Mouse (Mus musculus) neural tube, embryonic 11.5 days (tissue): Measurements from ENCODE around the gene Slc29a3. TPM values are rescaled to one million over a fixed set of nuclear protein-coding genes. Genes with fewer than 3 reads are reported as not detected.
A peak's percentile ranks its signal among the peaks of the same experiment; 100 is the strongest.

Experiments used
- ATAC-seq: fragments of 200-750 bp; cut with Nextera tagmentation; 2 replicates; pipeline ENCODE4 v1.8.0; 2017; ENCODE audit warnings: moderate number of reproducible peaks, mild to moderate bottlenecking, moderate TSS enrichment, moderate library complexity; ENCODE audit not compliant: insufficient read depth, low FRiP score, low TSS enrichment
- DNase-seq: peaks from one replicate; pipeline ENCODE4 v3.0.0-alpha.2; 2015; ENCODE audit warnings: low spot score
- H3K27ac ChIP-seq: fragments of 300-500 bp; sonication (generic); 2 replicates; pipeline ENCODE4 v1.5.1; 2014; ENCODE audit warnings: low read depth, mild to moderate bottlenecking, low read length
- H3K27me3 ChIP-seq: fragments of 300-500 bp; sonication (generic); 2 replicates; pipeline ENCODE4 v1.6.1; 2014; ENCODE audit warnings: mild to moderate bottlenecking, low read length, mixed read lengths; ENCODE audit not compliant: control insufficient read depth, insufficient read depth
- H3K36me3 ChIP-seq: fragments of 300-500 bp; sonication (generic); 2 replicates; pipeline ENCODE4 v1.6.1; 2014; ENCODE audit warnings: mild to moderate bottlenecking, low read length, moderate library complexity, mixed read lengths; ENCODE audit not compliant: control insufficient read depth, insufficient read depth
- H3K4me1 ChIP-seq: fragments of 300-500 bp; sonication (generic); 2 replicates; pipeline ENCODE4 v1.6.1; 2014; ENCODE audit warnings: low read length, mixed read lengths; ENCODE audit not compliant: control insufficient read depth, insufficient read depth
- H3K4me2 ChIP-seq: fragments of 300-500 bp; sonication (generic); 2 replicates; pipeline ENCODE4 v1.6.1; 2014; ENCODE audit warnings: low read depth, mild to moderate bottlenecking, moderate library complexity
- H3K4me3 ChIP-seq: fragments of 300-500 bp; sonication (generic); 2 replicates; pipeline ENCODE4 v1.5.1; 2014; ENCODE audit warnings: low read depth, low read length
- H3K9ac ChIP-seq: fragments of 300-500 bp; sonication (generic); 2 replicates; pipeline ENCODE4 v1.6.1; 2014; ENCODE audit warnings: mild to moderate bottlenecking, low read length
- H3K9me3 ChIP-seq: fragments of 300-500 bp; sonication (generic); 2 replicates; pipeline ENCODE4 v1.6.1; 2016; ENCODE audit warnings: low read length; ENCODE audit not compliant: control insufficient read depth
- WGBS: fragments of 180-500 bp; shearing (Covaris S2); extraction: QIAGEN DNeasy Blood & Tissue Kit; methylation state at CpG from one replicate; pipeline ENCODE4 v1.1.7; 2014; 5-methylcytosine and 5-hydroxymethylcytosine counted together
- polyA plus RNA-seq: library from polyadenylated mRNA; unstranded; fragments of >200 nt; fragmentation: Nextera tagmentation; extraction: Ambion mirVana; gene quantifications from 2 replicates; pipeline ENCODE4 v1.2.1, GENCODE M21; 2014

Gene Slc29a3
- polyA plus RNA-seq: 9.3 and 10.4 TPM in 2 replicates

DNA sequence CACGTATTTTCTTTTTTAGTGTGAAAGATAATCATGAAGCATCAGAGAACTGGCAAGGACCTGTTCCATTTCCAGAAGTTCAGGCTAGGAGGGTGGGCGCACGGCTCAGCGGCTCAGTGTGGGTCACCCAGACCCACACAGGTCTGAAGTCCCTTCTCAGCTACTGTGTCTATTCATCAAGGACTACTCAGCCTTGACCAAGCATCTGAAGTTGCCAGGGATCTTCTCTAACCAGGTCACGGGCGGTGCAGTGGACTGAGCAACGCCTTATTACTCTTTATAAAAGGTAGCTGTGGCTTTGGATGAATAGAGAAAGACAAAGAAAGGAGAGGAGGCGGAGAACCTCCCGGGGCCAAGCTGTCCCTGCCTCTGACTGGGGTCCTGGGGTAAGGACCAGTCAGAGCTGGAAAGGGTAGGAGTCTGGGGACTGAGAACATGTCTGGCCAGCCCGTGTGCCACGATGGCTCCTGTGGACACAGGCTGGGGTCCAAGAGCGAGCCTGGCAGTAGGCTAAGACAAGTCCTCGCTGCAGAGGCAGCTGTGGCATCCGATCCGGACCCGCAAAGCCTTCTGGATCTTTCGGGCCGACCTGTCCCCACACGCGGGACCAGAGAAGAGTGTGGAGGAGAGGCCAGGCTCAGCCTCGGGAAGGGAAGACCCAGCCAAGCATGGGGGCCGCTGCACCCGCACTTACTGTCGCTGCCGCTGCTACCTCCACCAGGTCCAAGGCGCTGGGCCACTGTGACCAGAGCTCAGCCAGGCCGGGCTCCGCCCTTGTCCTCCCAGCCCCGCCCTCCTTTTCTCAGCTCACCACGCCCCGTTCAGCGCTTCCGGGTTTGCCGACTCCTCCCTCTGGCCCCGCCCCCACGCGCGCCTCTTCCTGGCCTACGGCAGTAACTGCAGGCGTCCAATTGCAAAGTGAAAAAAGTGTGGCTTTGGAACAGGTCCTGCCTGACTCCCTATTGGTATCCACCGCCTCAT is at the start of gene Slc29a3:
Gene Slc29a3, minus strand, starts transcription at position 755 of the 981 bp plus-strand sequence.
- Histone ChIP-seq H3K27ac (peak within 1 kb of the TSS; percentile 51; the same call in 1 of the 2 replicates), H3K36me3 (no peaks in the 10 kb centered on the region), H3K4me1 (0 out of 2 replicates have a peak, but pooled peaks cover 8% of the 10 kb centered on the region), H3K4me2 (peak within 1 kb of the TSS; percentile 79), H3K27me3 (no peaks in the 10 kb centered on the region), H3K4me3 (peak within 1 kb of the TSS; percentile 50), H3K9ac (peak within 1 kb of the TSS; percentile 82), H3K9me3 (no peaks in the 10 kb centered on the region)
- ATAC-seq (peak; percentile 94), DNase-seq (peak; percentile 97)
- WGBS: 9% methylated on average over 41 of the region's 41 CpGs

DNA sequence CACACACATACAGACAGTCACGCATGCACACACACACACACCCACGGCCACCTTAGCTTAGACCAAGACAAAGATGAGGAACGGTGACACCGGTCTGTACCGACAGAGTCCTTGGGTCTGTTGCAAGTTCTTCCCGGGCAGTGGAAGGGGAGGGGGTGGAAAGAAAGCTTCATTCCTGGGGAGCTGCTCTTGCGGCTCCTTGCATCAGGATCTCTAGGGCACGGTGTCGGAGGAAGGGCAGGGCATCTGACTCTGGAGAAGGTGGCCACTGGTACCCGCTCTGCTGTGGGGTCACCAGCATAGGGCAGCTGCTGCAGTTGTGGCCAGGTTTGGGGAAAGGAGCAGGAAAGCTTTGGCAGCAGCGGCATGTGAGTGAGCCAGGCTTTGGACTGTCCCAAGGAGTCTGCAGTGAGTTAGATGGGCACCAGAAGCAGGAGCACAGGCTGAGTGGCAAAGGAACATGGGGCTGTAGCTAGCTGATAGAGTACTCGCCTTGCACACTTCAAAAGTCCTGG is 49.4 kb upstream of the Slc29a3 start:
- Histone ChIP-seq H3K4me2 (no peak overlapping the region), H3K4me1 (peaks cover 20% of the 10 kb centered on the region), H3K9me3 (no peaks in the 10 kb centered on the region), H3K9ac (no peak overlapping the region; the same call in 1 of the 2 replicates), H3K27me3 (no peaks in the 10 kb centered on the region; the same call in 1 of the 2 replicates), H3K36me3 (no peaks in the 10 kb centered on the region), H3K27ac (no peak overlapping the region), H3K4me3 (no peak overlapping the region)
- DNase-seq (no peak), ATAC-seq (no peak)
- WGBS: 69% methylated on average over 12 of the region's 12 CpGs

DNA sequence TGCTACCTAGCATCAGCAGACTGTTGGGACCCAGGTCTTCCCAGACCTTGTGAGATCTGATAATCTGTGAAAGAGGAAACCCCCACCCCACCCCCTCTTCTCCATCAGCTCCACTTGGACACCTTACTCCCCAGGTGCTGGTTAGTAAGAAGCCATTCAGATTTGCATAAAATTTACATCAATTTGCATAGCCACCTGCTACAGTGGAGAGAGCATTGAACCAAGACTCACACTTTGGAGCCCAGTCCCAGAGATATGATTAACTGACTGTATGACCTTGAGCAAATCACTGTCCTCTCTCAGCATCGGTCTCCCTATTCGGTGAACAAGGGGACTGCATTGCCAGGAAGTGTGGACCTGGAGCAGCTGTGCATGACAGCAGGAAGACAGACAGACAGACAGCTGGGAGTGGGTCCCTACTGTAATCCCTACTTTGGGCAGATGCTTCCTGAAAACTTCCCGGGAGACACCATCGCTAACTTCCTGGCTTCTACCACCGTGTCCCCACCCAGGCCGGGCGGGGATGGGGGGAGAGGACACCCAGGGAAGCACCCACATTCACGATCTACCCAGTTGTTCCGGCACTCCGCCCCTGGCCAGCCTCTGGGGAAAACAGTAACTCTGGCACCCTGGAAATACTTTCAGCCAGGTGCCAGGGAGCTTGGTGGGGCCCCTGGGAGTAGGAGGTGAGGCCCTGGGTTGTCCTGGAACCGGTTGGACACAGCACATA is 48.7 kb upstream of the Slc29a3 start:
- H3K9me3 ChIP-seq: no peaks in the 10 kb centered on the region
- 33% methylated on average over 11 of the region's 11 CpGs for WGBS
- H3K27me3 ChIP-seq: no peaks in the 10 kb centered on the region; the same call in 1 of the 2 replicates
- H3K9ac ChIP-seq: no peak overlapping the region
- H3K36me3 ChIP-seq: no peaks in the 10 kb centered on the region
- no peak overlapping the region for H3K4me3 ChIP-seq
- peaks cover 19% of the 10 kb centered on the region for H3K4me1 ChIP-seq
- no peak overlapping the region for H3K4me2 ChIP-seq
- ATAC-seq (no peak), DNase-seq (no peak)
- no peak overlapping the region for H3K27ac ChIP-seq

DNA sequence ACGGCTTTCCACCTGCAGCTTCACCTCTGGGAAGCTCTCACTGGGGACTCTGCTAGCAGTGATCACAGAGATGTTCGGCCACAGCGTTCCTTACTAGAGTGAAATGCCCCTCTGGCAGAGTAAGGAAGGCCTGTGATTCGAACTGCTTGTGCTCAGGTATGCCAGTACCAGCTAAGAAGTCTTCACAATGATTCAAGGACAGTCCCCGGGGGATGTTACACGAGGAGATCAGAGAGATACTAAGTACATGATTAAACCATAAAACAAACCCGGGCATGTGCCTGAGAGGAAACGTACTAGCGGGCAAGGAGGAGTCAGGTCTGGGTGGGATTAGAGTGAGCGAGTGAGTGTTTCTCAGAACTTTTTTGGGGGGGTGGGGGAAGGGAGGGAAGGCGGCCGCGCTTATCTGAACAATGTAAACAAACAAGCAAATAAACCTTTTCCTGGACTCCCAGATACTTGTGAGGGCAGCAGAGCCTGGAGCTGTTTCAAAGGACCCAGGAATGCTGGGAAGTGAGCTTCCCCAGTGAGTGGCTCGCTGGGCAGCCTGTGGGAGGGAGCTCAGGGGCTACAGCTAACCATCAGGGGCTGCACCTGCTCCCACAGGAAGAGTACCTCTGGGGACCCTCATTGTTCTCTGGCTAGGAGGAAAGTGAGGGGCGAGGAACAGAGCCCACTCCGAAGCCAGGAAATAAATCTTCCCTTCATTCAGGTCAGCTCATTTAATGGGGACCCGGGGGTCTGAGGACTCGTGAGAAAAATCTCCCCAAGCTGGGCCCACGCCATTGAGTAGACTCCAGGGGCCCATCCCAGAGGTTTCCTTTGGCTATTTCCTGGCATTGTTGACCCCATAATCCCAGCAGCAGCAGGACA is 47.9 kb upstream of the Slc29a3 start:
- H3K4me3 ChIP-seq: no peak overlapping the region
- no peaks in the 10 kb centered on the region for H3K9me3 ChIP-seq
- ATAC-seq (0 out of 2 replicates have a peak, but pooled peaks have one; percentile 31), DNase-seq (no peak)
- WGBS: 11% methylated on average over 19 of the region's 19 CpGs
- no peak overlapping the region for H3K9ac ChIP-seq
- no peak overlapping the region for H3K27ac ChIP-seq
- peaks cover 15% of the 10 kb centered on the region for H3K4me1 ChIP-seq
- no peaks in the 10 kb centered on the region for H3K36me3 ChIP-seq
- H3K4me2 ChIP-seq: no peak overlapping the region
- H3K27me3 ChIP-seq: no peaks in the 10 kb centered on the region; the same call in 1 of the 2 replicates

DNA sequence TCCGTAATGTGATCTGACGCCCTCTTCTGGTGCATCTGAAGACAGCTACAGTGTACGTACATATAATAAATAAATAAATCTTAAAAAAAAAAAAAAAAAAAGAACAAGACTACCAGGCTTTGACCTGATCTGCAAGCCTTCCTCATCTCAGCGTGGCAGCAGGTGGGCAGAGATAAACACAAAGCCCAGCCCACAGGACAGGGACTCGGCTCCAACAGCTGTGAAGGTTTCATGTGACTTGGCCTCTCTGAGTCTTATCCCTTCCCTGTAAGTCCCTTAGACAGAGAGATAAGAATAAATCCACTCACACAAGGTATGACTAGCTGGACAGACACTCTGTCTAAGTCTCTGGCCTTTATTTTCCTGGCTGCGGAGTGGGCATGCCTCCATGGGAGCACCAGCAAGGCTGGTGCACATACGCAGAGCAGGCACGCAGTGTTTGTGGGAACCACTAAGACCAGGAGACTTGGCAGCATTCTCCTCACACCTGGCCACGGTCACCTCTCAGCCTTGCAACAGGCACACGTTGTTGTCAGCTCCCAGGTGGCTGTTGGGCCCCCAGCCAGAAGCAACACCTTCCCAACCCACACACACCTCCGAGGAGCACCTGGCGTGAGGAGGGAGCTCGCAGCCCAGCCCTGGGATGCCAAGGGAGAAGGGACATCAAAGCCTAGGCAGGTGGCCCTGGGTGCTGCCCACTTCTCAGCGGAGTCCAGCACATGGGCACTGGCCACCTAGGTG is 45.3 kb upstream of the Slc29a3 start:
- H3K27ac ChIP-seq: no peak overlapping the region
- no peak overlapping the region for H3K4me3 ChIP-seq
- peaks cover 17% of the 10 kb centered on the region for H3K4me1 ChIP-seq
- 85% methylated on average over 14 of the region's 14 CpGs for WGBS
- H3K4me2 ChIP-seq: no peak overlapping the region
- H3K27me3 ChIP-seq: no peaks in the 10 kb centered on the region; the same call in 1 of the 2 replicates
- no peaks in the 10 kb centered on the region for H3K9me3 ChIP-seq
- ATAC-seq: no peak
- no peak for DNase-seq
- no peak overlapping the region for H3K9ac ChIP-seq
- H3K36me3 ChIP-seq: no peaks in the 10 kb centered on the region

DNA sequence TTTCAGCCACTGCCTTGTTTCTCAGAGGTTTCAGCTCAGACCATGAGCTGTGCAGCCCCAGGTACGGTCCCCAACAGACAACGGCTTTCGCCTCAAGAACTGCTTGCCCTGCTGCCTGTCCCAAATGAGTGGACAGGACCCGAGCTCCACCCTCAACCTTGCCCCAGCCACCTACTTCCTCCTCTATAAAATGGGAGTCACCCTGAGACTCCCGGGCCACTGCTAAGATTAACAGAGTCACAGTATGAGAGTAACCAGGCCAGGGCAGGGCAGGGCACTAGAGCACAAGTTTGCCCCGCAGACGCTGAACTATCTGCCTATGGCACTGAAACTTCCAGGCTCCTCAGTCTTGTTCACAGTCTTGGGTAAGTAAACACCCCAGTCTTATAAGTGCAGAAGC is 43.9 kb upstream of the Slc29a3 start:
- WGBS: 76% methylated on average over 7 of the region's 7 CpGs
- Histone ChIP-seq H3K4me2 (no peak overlapping the region), H3K27ac (no peak overlapping the region), H3K4me1 (peaks cover 21% of the 10 kb centered on the region), H3K9ac (no peak overlapping the region), H3K4me3 (no peak overlapping the region), H3K9me3 (no peaks in the 10 kb centered on the region), H3K36me3 (no peaks in the 10 kb centered on the region), H3K27me3 (no peaks in the 10 kb centered on the region)
- DNase-seq (no peak), ATAC-seq (no peak)

DNA sequence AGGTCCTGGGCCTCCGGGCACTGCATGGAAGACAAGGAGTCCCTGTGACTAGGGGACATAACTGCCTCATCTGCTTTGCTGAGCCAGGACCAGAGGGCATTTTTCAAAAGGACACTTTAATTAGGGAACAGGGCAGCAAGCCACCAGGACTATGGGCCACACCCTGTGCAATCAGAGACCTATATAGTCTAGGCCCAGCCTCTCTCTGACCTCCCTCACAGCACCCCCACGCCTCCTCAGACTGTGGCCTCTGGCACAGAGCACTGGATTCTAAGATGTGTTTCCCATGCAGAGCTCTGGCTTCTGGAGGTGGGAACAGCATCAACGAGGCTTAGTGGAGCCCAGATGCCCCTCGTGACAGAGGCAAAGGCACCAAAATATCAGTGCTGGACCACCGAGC is 43.4 kb upstream of the Slc29a3 start:
- peaks cover 21% of the 10 kb centered on the region for H3K4me1 ChIP-seq

More for the DNA sequence above, 43.4 kb upstream of the Slc29a3 start:
- Histone ChIP-seq H3K27ac (no peak overlapping the region), H3K27me3 (no peaks in the 10 kb centered on the region), H3K36me3 (no peaks in the 10 kb centered on the region), H3K9me3 (no peaks in the 10 kb centered on the region), H3K4me2 (no peak overlapping the region), H3K9ac (no peak overlapping the region), H3K4me3 (no peak overlapping the region)
- 60% methylated on average over 5 of the region's 5 CpGs for WGBS
- no peak for DNase-seq
- ATAC-seq: no peak
